Mouse (Mus musculus) effector memory CD4-positive, alpha-beta T cell, adult 5 months (primary cell): ENCODE measurements around the gene Clip2. TPM values are rescaled to one million over a fixed set of nuclear protein-coding genes. Genes with fewer than 3 reads are reported as not detected.

Experiments used
- polyA plus RNA-seq: library from polyadenylated mRNA; unstranded; fragments of 100-300 nt; shearing (Covaris generic); gene quantifications from one replicate; pipeline ENCODE4 v1.2.1, GENCODE M21; 2017

Clip2 gene
- 1.6 TPM for polyA plus RNA-seq

DNA sequence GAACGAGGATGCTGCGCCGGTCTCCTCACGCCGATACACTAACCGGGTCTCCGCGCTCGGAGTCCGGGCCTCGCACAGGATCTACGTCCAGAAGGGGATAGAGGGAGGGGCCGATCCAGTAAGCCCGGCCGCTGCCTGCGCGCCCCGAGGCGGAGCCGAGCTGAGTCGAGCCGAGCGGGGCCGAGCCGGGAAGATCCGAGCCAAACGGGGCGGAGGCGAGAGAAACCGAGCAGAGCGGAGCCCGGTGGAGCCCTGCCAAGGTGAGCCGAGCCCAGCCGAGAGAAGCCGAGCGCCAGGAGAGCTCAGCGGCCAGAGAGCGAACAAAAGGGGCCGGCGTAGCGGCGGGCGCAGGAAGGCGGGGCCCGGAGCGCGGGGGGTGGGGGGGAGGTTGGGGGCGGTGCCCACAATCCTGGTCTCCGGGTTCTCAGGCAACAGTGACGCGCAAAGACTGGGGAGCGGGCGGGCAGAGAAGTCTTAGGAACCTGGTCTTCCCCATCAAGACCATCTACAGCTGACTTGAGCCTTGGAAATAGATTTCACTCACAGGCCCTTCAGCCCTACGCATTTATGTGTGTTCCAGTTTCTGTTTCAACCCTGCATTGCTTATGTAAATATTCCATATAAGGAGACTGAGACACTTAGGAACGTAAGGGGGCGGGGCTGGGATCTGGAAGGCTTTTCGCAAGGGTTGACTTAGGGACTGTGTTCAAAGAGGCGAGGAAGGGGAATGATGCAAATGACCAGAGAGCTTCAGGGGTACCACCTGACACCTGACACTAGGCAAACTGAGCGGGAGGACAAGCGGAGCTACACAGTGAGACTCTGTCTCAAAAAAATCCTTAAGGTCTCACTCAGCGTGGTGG lies at the start of gene Clip2:
Clip2 (minus strand) TSS at position 325 of the 863 bp plus-strand sequence.

DNA sequence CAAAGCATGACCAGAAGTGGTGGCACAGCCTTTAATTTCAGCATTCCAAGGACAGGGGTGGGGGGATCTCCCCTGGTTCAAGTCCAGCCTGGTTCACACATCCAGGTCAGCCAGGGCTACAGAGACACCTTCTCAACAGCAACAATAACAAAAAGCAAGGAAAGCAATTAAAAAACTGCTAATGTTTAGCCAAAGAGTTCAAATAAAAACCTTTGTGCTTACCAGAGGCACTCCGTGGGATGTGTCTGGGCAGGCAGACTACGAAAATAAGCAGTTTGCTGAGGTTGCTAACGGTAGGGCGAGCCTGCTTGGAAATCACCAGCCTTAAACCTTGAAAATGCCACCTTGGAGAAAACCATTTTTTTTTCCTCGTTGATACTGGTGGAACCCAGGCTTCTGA lies 28.9 kb upstream of the Clip2 start, which contains the start of gene Rfc2:
Rfc2 (plus strand) TSS at position 221 of the 400 bp plus-strand sequence.

GRCm38 (mm10) chr5:134560071-134560449 lies 7.8 kb upstream of the Clip2 start, which contains the start of gene Syna:
Syna (minus strand) TSS chr5:134560171.

GRCm38 (mm10) chr5:134456503-134456962 lies 95.7 kb downstream of the Clip2 start, which contains the start of gene Gtf2ird1:
Gtf2ird1 (minus strand) TSS chr5:134456716.

Other genes with a start within 250 kb of the Clip2 start
- 228 TPM for gene Gtf2i, start 237.7 kb downstream of the Clip2 start, polyA plus RNA-seq
- gene Gtf2ird1, start 95.7 kb downstream of the Clip2 start, polyA plus RNA-seq = 3.1 TPM
- gene Syna, start 7.7 kb upstream of the Clip2 start, polyA plus RNA-seq = not detected
- gene Rfc2, start 28.9 kb upstream of the Clip2 start, polyA plus RNA-seq = 103 TPM
- not detected for gene Lat2, start 62.6 kb upstream of the Clip2 start, polyA plus RNA-seq
- 237 TPM for gene Eif4h, start 87.1 kb upstream of the Clip2 start, polyA plus RNA-seq
- gene Limk1, start 136.2 kb upstream of the Clip2 start, polyA plus RNA-seq = 14.3 TPM
- not detected for gene Eln, start 194.9 kb upstream of the Clip2 start, polyA plus RNA-seq